Mouse (Mus musculus) c-Kit-positive CD71-positive TER-119-negative erythroid progenitor cells, embryonic 14.5 days (primary cell): ENCODE measurements at regions not wholly inside any gene's neighbourhood (a gene's known extent, or its start where the extent isn't known, plus 50 kb on each side); places are given as distances from the start of the nearest gene placed in this dataset.

ENCODE experiments used
- DNase-seq: peaks from one replicate; pipeline ENCODE4 v3.0.0-alpha.2; 2013; ENCODE audit warnings: low read depth

- no peak for DNase-seq
These were observed 67.8 kb downstream of the Nkx6-1 start for GRCm38 (mm10) chr5:101596996-101597395.

DNA sequence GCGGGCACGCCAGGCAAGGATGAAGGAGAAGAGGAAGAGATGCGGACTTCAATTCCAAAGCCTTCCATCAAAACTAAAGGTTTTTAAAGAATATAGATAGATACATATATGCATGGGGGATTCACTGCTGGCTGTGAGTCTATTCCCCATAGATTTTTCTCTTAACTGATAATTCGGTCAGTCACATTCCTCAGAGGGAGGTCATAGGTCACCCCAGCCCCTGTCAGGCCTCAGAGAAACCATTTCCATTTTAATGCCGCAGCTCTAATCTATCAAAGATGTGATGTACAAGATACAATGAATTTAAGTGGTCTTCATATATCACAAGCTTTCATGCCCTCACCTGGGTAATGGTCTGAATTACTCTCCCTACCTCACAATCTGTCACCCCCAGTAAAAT lies 73.6 kb downstream of the Nkx6-1 start:
- no peak for DNase-seq

- no peak for DNase-seq
These were observed 74.3 kb downstream of the Nkx6-1 start for GRCm38 (mm10) chr5:101590341-101591124.

- no peak for DNase-seq
These were observed 91.8 kb downstream of the Nkx6-1 start for GRCm38 (mm10) chr5:101572966-101573365.

- DNase-seq, result no peak
These were observed 99.0 kb downstream of the Nkx6-1 start for GRCm38 (mm10) chr5:101565770-101566169.

GRCm38 (mm10) chr5:101560366-101560765 lies 104.4 kb downstream of the Nkx6-1 start:
- DNase-seq, result no peak

DNA sequence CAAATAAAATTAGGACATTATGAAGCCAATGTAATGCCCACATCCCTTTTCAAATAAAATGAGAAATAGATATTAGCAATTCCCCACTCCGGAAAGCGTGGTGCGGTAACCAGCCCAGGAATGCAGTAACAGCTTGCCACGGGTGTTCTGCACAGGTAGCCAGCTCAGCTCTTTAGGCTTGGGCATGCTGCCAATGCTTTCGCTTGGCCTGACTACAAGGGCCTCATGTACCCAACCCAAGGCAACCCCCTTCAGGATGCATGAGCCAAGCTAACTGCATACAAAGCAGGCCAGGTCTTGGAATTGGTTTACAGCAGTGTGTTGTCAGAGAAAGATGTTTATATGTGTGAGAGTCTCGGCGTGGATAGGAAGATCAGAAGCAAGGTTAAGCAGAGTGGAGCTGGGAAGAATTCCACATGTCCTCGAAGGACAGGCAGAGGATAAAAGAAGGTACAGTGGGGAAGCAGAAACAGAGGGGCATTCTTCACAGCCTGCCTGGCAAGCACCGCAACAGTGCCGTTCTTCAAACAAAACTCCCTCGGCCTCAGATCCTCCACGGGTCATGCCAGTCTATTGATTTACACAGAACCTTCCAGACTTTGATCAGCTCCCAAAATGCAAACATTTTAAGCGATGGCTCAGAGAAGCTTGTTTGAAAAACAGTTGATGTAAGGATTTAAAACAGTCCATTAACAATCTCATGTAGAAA lies 106.4 kb downstream of the Nkx6-1 start:
- DNase-seq, result no peak

GRCm38 (mm10) chr5:101557156-101557555 lies 107.6 kb downstream of the Nkx6-1 start:
- no peak for DNase-seq

DNA sequence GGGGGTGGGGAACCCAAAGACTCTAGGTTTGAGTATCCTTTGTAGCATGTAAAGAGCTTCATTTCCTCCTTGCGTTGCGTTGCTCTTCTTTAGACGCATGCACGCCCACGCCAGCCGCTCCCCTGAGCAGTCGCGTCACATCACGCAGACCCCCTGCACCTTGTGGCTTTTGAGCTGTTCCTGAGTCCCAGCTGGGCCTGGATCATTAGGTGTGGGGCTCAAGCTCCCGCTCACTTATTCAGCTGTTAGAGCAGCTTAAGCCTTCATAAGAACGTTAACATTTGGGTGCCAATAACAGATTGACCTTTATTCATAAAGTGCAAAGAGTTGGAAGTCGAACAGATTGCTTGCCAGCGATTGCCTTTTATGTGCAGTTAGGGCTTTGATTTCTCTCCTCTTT lies 121.5 kb downstream of the Nkx6-1 start:
- DNase-seq, result no peak

DNA sequence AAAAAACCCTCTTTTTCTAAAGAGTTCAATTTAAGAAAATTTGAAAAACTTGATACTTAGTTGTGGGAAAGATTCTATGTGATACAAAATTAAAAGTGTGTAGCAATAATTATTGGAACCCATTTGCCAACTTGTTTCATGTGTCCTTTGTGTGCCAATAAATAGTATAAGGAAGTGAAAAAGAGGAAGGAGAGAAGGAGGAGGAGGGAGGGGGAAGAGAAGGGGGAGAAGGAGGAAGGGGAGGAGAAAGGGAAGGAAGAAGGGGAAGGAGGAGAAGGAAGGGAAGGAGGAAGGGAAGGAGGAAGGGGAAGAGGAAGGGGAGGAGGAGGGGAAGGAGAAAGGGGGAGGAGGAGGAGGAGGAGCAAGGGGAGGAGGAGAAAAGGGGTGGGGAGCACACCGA lies 125.0 kb downstream of the Nkx6-1 start:
- DNase-seq, result no peak

DNA sequence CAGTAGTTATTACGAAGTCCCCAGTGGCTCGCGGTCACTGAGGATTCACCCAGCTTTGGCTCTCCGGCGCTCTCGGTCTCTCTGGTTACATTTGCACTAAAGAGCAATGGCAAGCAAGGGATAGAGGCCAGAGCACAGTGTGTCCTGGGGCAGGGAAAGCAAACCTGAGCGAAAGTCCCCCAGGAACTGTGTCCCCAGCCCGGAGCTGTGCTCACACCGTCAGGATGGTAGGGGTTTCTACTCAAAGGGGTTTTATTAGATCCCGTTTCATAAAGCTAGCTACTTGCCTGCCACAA lies 125.6 kb downstream of the Nkx6-1 start:
- no peak for DNase-seq

DNA sequence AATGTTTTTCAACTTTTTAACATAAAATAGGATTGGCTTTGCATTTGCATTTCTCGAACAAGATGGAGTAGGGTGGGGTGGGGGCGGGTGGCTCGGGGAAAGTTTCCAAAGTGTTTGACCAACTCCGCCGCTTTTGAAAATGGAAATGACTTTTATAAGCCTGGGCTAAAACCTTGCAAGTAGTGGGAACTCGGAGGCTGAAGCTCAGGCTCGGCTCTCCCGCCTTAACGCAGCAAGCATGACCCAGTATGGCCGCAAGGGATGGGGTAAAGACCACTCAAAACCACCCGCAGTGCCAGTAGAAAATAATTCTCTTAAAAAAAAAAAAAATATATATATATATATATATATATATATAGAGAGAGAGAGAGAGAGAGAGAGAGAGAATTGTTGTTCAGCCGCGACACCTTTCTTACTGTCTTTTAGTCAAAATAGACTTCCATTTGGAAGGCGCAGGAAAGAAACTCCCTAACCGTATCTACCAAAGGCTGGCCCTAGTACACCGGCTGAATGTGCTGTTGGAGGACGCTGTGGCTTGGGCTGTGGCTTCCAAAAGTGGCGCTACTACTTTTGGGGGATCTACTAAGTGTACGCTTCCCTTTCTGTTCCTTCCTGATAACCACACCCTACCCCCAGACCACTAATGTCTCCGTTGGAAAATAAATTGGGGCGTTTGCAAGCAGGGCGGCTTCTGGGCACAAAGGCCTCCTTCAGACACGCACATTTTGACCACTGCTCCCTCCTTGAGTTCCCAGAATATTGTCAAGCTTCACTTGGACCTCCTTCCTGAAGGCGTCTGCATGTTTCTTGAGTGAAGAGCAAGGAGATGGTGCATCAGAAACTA lies 126.2 kb downstream of the Nkx6-1 start:
- DNase-seq, result no peak

DNA sequence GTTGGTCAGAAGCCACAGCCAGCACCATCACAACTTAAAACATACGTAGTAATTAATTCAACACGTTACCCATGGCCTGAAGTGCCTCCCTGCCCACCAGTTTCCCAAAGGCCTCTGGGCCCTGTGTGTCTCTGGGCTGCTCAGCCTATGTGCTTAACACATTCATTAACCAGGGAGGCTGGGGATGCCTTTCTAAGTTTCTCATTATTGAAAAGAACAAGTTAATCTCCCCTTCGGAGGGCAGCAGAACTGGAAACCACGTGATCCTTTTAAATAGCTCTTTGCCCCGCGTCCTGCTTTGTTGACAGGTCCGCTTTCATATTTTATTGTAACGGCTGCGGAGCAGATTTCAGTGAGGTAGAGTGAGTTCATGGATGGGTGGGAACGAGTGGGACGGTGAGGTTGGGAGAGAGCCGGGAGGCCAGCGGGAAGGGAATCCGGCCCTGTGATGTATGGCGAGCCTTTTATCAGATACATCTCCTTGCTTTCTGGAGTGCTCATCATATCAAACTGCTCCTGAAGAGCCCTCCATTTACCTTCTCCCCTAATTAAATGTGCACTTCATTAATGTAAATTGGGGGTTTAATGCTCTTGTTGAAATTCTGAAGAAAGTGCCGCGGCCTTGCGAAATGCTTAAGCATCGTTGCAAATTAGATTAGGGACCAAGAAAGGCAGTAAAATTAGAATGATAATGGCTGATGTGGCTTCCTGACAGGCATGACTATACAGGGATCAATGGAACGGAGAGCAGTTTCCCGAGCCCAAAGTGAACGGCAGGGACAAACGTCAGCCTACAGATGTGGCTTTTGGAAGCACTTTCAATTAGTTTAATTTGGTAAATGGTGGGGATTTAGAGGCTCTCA lies 127.0 kb downstream of the Nkx6-1 start:
- DNase-seq, result no peak

- no peak for DNase-seq
These were observed 129.3 kb downstream of the Nkx6-1 start for GRCm38 (mm10) chr5:101535451-101535850.

- no peak for DNase-seq
These were observed 139.4 kb downstream of the Nkx6-1 start for GRCm38 (mm10) chr5:101525346-101525745.

- DNase-seq, result no peak
These were observed 140.1 kb downstream of the Nkx6-1 start for GRCm38 (mm10) chr5:101524670-101525069.

DNA sequence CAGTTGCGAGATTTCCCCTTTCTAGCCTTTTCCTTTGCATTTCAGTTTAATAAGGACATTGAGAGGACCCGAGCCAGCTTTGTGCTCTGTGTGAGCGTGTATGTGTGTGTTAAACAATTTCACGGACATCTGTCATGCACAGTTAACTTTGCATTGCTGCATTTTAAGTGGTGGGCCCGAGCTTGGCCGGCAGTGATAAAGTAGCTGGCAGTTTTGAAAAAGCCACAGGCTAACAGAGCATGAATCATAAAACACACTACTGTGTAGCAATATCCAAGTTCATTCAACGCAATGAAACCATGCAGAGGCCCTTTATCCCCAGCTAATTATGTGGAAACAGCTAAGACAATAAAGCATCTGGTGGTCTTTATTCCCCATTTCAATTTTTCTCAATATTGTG lies 140.9 kb downstream of the Nkx6-1 start:
- DNase-seq, result no peak

GRCm38 (mm10) chr5:101523490-101523889 lies 141.3 kb downstream of the Nkx6-1 start:
- no peak for DNase-seq

- no peak for DNase-seq
These were observed 143.7 kb downstream of the Nkx6-1 start for GRCm38 (mm10) chr5:101520935-101521655.

GRCm38 (mm10) chr5:101518791-101519547 lies 145.8 kb downstream of the Nkx6-1 start:
- no peak for DNase-seq

DNA sequence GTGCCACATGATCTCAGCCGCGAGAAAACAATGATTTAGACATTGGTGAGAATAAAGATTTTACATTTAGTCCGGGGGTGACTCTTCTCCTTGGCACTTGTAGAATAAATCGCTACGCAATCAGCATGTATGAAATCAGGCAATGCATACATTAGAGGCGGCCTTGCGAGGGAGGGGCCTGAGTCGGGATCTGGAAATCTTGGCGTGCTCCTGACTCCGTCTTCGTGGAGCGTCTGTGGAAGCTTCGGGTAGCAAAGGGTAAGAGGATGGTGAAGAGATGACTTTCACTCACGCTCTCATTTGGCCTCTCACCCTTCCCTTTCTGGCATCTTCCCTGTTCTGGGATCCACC lies 167.1 kb downstream of the Nkx6-1 start:
- no peak for DNase-seq
